Mouse (Mus musculus): Measurements from ENCODE around the gene Fam189a1. TPM values are rescaled to one million over a fixed set of nuclear protein-coding genes. Genes with fewer than 3 reads are reported as not detected.

Gene Fam189a1
- 0.13 and 0.16 TPM in 2 replicates for polyA plus RNA-seq (2012; rRNA removed)

DNA sequence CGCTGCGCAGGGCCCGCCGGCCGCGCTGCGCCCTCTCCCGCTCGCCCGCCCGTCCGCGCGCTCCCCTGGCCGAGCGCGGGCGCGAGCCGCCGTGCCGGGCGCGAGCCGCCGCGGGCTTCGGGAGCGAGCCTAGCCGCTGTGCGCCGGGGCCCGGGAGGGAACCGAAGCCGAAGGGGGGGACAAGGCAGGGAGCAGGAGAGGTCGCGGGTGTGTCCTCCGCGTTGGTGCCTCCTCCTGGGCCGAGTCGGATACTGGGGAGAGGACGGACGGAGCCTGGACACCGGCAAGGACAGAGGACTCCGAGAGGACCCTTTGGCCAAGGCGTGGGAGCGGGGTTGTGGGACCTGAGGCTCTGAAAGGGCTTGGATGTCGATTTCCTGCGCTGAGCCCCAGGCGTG lies at the start of gene Fam189a1:
Gene Fam189a1, minus strand, starts transcription at position 57 of the 398 bp plus-strand sequence.

DNA sequence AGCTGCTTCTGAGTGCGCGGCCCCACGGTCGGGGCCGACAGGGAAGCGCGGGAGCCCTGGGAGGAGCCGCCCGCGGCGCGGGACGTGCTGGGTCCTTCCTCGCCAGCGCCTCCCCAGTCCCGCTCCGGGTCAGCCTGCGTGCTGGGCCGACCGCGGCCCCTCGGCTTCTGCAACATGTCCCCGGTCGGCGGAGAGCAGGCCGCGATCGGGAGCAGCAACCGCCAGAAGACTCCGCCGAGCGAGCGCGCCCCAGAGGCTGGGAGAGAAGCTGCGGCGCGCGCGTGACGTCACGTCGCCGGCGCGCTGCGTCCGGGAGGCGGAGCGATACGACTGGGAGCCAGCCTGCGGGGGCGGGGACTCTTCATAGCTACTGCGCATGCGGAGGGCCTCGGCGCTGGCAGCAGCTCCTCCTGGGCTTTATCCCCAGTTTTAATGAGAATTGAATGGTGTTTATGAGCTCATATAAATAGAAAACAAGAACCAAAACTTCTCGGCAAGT lies 283.6 kb downstream of the Fam189a1 start, which contains the start of gene Nsmce3:
Gene Nsmce3, minus strand, starts transcription at position 255 of the 499 bp plus-strand sequence.

